Mouse (Mus musculus): ENCODE results near the gene Mob3a.

Mob3a gene

GRCm38 (mm10) chr10:80698605-80699004, 3.2 kb downstream of the Mob3a start:
- no peak for DNase-seq

- DNase-seq, result no peak
Measured at GRCm38 (mm10) chr10:80697812-80698211, 4.0 kb downstream of the Mob3a start.

DNA sequence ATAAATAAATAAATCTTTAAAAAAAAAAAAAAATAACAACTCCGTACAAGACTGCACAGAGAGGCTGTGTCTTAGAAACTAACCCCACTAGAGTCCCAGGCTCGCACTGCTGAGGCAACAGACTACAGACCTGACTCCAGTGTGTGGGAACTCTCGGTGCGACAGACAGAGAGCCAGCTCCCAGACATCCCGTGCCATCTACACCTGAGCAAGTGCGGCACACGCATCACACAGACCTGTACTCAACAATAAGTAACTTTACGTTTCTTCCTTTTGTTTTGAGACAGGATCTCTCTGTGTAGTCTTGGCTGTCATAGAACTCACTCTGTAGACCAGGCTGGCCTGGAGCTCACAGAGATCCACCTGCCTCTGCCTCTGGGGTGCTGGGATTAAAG, 4.4 kb downstream of the Mob3a start:
- DNase-seq, result no peak

- no peak for DNase-seq
Measured at GRCm38 (mm10) chr10:80696502-80697392, 5.0 kb downstream of the Mob3a start.

DNA sequence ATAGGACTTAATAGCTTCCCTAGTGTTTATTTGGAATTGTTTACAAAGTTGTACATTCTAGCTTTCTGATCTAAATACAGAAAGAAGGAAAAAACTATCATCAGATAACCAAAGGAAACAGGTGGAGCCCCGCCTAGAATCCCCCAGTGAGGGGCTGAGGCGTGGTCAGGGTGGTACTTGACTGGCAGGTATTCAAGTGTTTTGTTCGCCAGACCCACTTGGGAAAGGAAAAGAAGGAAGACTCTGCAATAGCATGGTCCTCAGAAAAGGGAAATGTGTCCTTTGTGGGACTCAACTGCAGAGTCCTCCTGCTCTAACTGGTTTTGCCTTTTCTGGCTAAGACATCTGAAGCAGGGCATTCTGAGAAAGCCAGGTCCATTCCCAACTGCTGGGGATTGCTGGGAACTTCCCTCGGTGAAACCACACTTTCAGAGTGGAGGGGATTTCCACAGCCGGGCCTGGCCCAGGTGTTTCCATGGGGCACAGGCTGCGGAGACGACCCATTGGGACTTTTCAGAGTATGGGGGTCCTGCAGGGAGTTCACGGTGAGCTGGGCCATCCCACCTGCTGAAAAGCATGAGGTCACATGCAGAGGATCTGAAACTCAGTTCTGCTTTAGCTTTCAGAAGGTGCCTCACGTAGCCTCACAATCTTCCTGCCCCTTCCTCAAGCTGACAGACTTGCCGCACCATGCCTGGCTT, 5.8 kb downstream of the Mob3a start:
- no peak for DNase-seq

DNA sequence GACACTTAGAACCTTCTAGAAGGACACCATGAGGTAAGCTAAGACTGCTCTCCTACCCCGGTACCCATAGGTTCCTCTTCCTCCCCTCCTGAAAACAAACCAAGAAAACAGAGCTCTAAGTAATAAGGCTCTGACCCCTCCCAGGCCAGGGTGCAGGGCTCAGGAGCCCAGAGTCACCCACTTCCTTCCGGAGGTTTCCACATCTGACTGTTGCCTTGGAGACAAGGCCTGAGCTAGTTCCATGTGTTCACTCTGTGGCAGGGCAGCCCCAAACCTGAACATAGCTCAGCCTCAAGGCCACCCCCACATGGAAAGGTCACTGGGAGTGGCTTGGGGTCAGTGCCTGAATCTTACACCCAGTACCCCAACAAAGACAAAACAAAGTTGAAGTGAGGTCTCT, 6.6 kb downstream of the Mob3a start:
- DNase-seq, result peak; percentile 63 to 70

DNA sequence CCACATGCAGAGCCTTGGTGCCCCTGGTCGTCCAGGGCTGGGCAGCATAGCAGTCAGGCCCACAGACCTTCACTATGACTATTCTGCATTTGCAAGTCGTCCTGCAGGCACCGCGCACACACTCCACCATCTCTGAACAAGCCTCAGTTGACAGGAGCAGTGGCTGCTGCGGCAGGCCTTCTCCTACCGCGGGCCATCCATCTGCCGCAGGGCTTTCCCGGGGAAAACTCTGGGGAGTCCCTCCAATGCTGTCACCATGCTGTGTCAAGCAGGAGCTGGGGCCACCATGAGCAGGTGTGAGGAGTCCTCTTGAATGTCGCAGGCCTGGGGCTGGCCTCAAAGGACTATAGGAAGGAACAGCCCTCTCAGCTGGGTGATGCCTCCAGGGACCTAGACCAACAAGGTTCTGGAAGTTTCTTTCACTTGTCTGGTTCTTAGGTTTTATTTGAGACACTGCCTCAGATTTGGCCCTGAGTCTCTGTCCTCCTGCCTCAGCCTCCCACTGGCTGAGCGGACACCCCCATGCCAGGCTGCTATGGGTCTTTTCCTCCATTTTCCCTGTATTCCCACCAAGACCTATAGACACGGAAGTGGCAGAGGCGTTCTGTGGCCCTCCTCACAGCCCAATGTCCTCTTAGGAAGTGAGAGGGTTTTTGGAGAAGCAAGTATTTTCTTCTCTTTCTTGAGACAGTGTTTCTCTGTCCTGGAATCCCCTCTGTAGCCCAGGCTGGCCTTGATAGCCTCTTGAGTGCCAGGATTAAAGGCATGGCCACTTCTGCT, 7.4 kb downstream of the Mob3a start:
- DNase-seq, result no peak

GRCm38 (mm10) chr10:80693401-80694045, 8.3 kb downstream of the Mob3a start:
- peak in 1 of 2 experiments; percentile 60 for DNase-seq

DNA sequence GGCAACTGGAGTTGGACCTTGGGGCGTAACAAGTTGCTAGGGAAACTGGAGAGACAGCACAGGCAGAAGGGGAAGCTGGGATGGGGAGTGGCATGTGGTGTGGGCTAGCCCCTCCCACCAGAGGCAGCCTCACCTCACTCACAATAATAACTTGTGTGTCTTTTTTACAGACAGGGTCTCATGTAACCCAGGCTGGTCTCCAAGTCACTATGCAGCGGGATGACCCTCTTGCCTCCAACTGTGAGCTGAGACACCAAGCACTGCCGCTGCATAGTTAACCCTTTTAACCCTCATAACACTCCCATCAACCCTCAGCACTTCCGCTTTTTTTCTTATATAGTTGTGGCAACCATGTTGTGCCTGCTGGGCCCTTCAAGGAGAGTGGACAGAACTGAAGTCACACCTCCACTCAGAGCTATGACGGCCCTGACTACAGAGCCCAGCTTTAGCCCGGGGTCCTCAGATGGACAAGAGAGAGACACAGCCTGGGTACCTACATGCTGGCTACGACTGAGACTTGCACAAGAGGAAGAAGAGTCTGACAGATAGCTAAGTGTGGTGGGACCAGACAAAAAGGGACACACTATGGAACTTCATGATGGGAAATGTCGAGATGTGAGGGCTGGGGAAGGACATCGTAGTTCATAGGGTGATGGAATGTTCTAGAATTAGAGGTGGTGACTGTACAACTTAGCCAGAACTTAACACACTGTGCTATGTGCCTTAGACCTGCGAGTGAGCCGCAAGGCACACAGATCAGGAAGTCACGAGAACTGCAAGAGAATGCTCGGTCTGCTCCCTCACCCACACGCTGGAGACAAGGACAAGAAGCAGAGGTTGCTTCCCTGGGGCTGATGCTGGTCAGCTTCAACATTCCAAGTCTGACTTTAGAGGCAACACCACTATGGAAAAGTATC, 9.3 kb downstream of the Mob3a start:
- DNase-seq, result no peak

DNA sequence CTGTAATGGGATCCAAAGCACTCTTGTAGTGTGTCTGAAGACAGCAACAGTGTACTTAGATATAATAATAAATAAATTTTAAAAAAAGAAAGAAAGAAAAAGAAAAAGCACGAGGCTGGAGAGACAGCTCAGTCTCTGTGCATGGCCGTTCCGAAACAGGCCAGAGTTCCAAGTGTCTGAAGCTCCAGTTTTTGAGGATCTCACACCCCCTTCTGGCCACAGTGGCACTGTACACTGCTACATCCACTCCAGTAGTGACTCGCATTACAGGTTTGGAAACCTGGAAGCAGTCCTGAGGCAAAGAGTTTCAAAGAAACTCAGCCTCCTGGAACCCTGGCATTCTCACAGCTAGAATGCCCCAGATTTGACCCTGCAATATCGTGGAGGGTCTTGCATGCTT, 13.9 kb downstream of the Mob3a start:
- peak; percentile 88 for DNase-seq

GRCm38 (mm10) chr10:80686617-80687016, 15.2 kb downstream of the Mob3a start:
- DNase-seq, result no peak

GRCm38 (mm10) chr10:80684984-80685383, 16.8 kb downstream of the Mob3a start:
- DNase-seq, result no peak

DNA sequence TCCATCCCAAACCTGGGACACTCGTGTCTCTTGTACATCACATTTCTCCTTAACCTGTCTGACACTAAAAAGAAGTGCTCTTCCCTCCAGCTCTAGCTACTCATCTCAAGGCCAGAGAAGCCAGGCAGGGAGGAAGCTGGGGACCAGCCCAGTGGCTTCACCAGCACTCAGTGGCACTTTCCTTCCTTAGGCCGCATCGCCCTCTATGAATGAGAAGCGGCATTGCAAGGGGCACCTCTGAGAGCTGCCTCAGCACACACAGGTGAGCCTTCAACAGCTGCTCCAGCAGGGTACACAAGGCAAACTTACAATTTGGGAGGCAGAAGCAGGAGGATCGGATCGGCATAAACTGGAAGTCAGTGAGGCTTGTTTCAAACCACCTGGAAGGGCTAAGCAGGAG, 17.6 kb downstream of the Mob3a start:
- peak; percentile 85 to 87 for DNase-seq

- DNase-seq, result no peak
Measured at GRCm38 (mm10) chr10:80683647-80684046, 18.1 kb downstream of the Mob3a start.

GRCm38 (mm10) chr10:80682003-80682402, 19.8 kb downstream of the Mob3a start:
- DNase-seq, result no peak

DNA sequence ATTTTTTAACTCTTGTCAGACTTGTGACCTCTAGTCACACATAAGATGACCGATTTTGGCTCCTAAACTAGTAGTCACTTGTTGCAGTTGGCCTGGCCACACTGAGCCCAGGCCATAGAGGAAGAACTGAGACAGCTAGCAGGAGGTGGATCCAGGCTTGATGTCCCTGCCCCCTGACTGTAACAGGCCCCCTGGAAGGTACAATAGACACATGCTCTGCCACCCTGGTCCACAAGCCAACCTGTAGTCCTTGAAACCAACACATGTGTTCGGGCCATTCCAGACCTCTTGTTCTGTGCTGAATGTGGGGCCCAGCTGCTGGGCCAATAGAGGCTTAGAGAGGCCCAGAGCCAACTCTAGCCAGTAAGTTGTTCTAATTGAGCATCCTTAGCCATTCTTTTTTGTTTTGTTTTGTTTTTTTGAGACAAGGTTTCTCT, 21.5 kb downstream of the Mob3a start:
- DNase-seq, result no peak

GRCm38 (mm10) chr10:80679556-80680259, 22.1 kb downstream of the Mob3a start:
- peak in 1 of 2 experiments; percentile 50 for DNase-seq

DNA sequence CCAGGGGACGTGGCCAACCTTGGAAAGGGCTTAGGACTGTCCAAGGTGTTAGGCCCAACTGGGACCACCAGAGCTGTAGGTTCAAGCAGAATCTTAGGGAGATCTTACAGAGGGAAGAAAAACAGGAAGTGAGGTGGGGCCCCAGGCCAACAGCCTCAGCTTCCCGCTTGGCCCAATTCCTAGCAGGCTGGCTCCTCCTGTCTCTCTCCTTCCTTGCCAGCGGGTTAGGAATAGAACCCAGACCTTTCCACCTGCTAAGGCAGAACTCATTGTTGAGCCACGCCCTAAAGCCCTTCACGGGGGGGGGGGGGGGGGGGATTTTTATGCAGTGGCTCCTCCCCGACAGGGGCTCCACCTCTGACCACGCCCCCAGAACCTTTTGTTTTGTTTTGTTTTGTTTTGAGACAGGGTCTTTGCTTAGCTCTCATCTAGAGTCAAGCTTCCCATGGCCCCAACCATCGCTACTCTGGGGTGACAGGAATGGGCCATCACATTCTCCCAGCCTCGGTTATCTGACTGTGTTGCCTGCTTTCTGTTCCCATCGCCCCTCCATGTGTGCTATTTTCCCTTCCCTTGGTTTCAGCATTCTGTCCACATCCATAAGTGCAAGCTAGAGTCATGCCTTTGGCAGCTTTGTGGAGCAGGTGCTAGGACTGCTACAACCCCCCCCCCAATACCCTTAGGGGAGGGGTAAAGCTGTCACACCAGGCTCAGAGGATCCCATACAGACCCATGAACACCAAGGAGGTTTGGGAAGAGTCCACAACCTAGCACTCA, 23.0 kb downstream of the Mob3a start:
- DNase-seq, result peak; percentile 66 to 76

DNA sequence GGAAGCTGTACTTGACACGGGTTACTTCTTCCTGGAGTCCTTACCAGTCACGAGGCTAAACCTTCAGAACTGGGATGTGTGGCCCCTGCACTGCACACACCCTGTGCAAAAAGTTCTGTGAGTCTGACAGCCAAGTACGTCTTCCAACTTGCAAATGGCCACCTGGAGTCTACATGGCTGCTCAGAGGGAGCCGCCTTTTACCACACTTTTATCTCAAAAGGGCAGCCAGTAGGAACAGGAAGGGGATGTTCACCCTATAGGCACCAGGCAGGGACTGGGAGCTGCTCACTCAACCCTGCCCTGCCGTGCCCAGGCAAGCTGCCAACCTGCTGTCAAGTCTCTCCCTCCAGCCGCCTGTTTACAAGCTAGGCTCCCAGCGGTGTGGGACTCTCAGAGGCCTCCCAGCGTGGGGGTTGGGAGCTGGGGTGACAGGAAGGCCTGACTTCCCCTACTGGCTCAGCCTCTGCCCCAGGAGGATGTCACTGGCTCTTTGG, 23.8 kb downstream of the Mob3a start, which contains the start of gene Mknk2:
Mknk2 (minus strand) TSS at position 171 of the 495 bp plus-strand sequence.
- DNase-seq, result peak; percentile 99

Measured in kidney, postnatal 36 days (tissue).